In genomic region chrX:166895199-166895598, GRCm38 (mm10) we compare ENCODE assay signal across 17 mouse cellular contexts.
A peak's percentile ranks its signal among the peaks of the same experiment; 100 is the strongest.
DNase-seq lines count a peak whose midpoint lies in the region; ATAC-seq and TF ChIP-seq lines count a peak whose summit lies in the region.
"Had no signal": no experiment of that assay in that cellular context is flagged by ENCODE, and none has a peak within 500 bp of the region (broad histone marks: within the 10 kb centered on the region; RNA-seq: fewer than 3 reads in every experiment).

No protein-coding gene starts in this region.

- no peaks in the 10 kb centered on the region for H3K36me3 ChIP-seq in forebrain, postnatal 0 days (ENCODE audit: insufficient read depth)
- H3K36me3 ChIP-seq in forebrain, embryonic 10.5 days (replicated peaks), result no peaks in the 10 kb centered on the region
- no peaks in the 10 kb centered on the region for H3K36me3 ChIP-seq in heart, embryonic 13.5 days
- H3K36me3 ChIP-seq: hindbrain, embryonic 12.5 days; limb, embryonic 13.5 days had no signal

- H3K27ac ChIP-seq in forebrain, postnatal 0 days (ENCODE audit: low read depth, low read length), result no peak overlapping the region
- H3K27ac ChIP-seq in forebrain, embryonic 10.5 days, result no peak overlapping the region
- peak overlapping the region; percentile 59 for H3K27ac ChIP-seq in heart, embryonic 13.5 days (replicated peaks)
- H3K27ac ChIP-seq: hindbrain, embryonic 12.5 days; limb, embryonic 13.5 days; liver, embryonic 14.5 days had no signal

- ATAC-seq in forebrain, postnatal 0 days, result no peak; the same call in none of the 2 replicates
- ATAC-seq in heart, embryonic 13.5 days (ENCODE audit: extremely low read depth, insufficient number of reproducible peaks, low FRiP score, low TSS enrichment), result no peak
- no peak for ATAC-seq in megakaryocyte progenitor cell, adult 5-6 weeks (replicated peaks; ENCODE audit: poor library complexity)
- ATAC-seq in frontal cortex, adult (ENCODE audit: low TSS enrichment), result no peak

- H3K27me3 ChIP-seq in forebrain, postnatal 0 days (ENCODE audit: insufficient read depth, low read length), result no peaks in the 10 kb centered on the region
- peaks cover 95% of the 10 kb centered on the region for H3K27me3 ChIP-seq in forebrain, embryonic 10.5 days (ENCODE audit: poor library complexity, severe bottlenecking)
- no peaks in the 10 kb centered on the region for H3K27me3 ChIP-seq in heart, embryonic 13.5 days (replicated peaks)
- H3K27me3 ChIP-seq: CH12.LX had no signal

- H3K4me3 ChIP-seq in forebrain, postnatal 0 days (ENCODE audit: low read depth, low read length), result no peak overlapping the region
- no peak overlapping the region for H3K4me3 ChIP-seq in forebrain, embryonic 10.5 days
- no peak overlapping the region for H3K4me3 ChIP-seq in heart, embryonic 13.5 days
- H3K4me3 ChIP-seq in lung, adult 2 months (replicated peaks; ENCODE audit: extremely low read depth, low read depth, low read length), result no peak overlapping the region
- H3K4me3 ChIP-seq: hindbrain, embryonic 12.5 days; limb, embryonic 13.5 days; myocyte had no signal

- no peaks in the 10 kb centered on the region for H3K4me1 ChIP-seq in forebrain, postnatal 0 days (ENCODE audit: insufficient read depth)
- H3K4me1 ChIP-seq in forebrain, embryonic 10.5 days, result no peaks in the 10 kb centered on the region
- H3K4me1 ChIP-seq in heart, embryonic 13.5 days, result peaks cover 2% of the 10 kb centered on the region
- no peaks in the 10 kb centered on the region for H3K4me1 ChIP-seq in lung, adult 2 months (ENCODE audit: control insufficient read depth, insufficient read depth, low read length)
- H3K4me1 ChIP-seq: hindbrain, embryonic 12.5 days; limb, embryonic 13.5 days had no signal

- H3K9me3 ChIP-seq in forebrain, postnatal 0 days (ENCODE audit: low read length), result no peaks in the 10 kb centered on the region
- H3K9me3 ChIP-seq in forebrain, embryonic 10.5 days, result no peaks in the 10 kb centered on the region
- H3K9me3 ChIP-seq in heart, embryonic 13.5 days, result no peaks in the 10 kb centered on the region
- H3K9me3 ChIP-seq: hindbrain, embryonic 12.5 days; limb, embryonic 13.5 days had no signal

- no peak for TF ChIP-seq CTCF in forebrain, postnatal 0 days (IDR thresholded peaks at IDR 0.05; ENCODE audit: low read depth)
- TF ChIP-seq CTCF in lung, adult 2 months (IDR thresholded peaks at IDR 0.05; ENCODE audit: insufficient read depth, low read length), result no peak

- no peak for TF ChIP-seq POLR2A in lung, adult 2 months (IDR thresholded peaks at IDR 0.05; ENCODE audit: borderline replicate concordance, extremely low read depth, low read depth, low read length)

- 78% methylated on average over 2 of the region's 2 CpGs for WGBS in forebrain, postnatal 0 days
- 88% methylated on average over 2 of the region's 2 CpGs for WGBS in forebrain, embryonic 10.5 days
- 36% methylated on average over 2 of the region's 2 CpGs for WGBS in heart, embryonic 13.5 days
- 76% methylated on average over 2 of the region's 2 CpGs for WGBS in lung, adult 2 months

- peak; percentile 1 for DNase-seq in forebrain, postnatal 0 days
- DNase-seq in forebrain, embryonic 10.5 days (ENCODE audit: extremely low spot score, low spot score), result no peak
- DNase-seq in lung, adult 2 months, result peak; percentile 5
- peak; percentile 7 for DNase-seq in yolk sac, embryonic 10.5 days (ENCODE audit: low spot score)
- DNase-seq in right cerebral cortex, postnatal 4 days, result no peak
- DNase-seq: adrenal gland, postnatal 36 days; cerebellum, adult 9-10 months; kidney, postnatal 4 days; midbrain, embryonic 14.5 days had no signal

- no peak overlapping the region for H3K9ac ChIP-seq in forebrain, postnatal 0 days
- no peak overlapping the region for H3K9ac ChIP-seq in heart, embryonic 13.5 days
- H3K9ac ChIP-seq: hindbrain, embryonic 12.5 days; limb, embryonic 13.5 days; liver, embryonic 14.5 days had no signal

- no peak overlapping the region for H3K4me2 ChIP-seq in forebrain, postnatal 0 days (ENCODE audit: low read depth)
- H3K4me2 ChIP-seq in heart, embryonic 13.5 days, result no peak overlapping the region
- H3K4me2 ChIP-seq: hindbrain, embryonic 12.5 days; limb, embryonic 13.5 days had no signal

Comparison
In these comparisons a context has a peak if more than half of its experiments do, and no peak if none do; other contexts are left out.
1. DNase-seq: peak in forebrain, postnatal 0 days (single experiment), lung, adult 2 months (single experiment) and yolk sac, embryonic 10.5 days (single experiment); none in forebrain, embryonic 10.5 days (single experiment) and right cerebral cortex, postnatal 4 days (single experiment).